Mouse (Mus musculus): ENCODE results near the gene Kbtbd6. TPM values are rescaled to one million over a fixed set of nuclear protein-coding genes. Genes with fewer than 3 reads are reported as not detected.

Gene Kbtbd6
- polyA plus RNA-seq, 1 experiment from 2014 or later = 3.7 TPM

GRCm38 (mm10) chr14:79482747-79483355 is 31.2 kb downstream of the Kbtbd6 start:
- Histone ChIP-seq H3K27ac (peak overlapping the region; percentile 99), H3K4me3 (peak overlapping the region; percentile 89), H3K36me3 (peaks cover 10% of the 10 kb centered on the region; the same call in 1 of the 2 replicates), H3K4me1 (peaks cover 47% of the 10 kb centered on the region), H3K4me2 (replicated peaks) (peak overlapping the region; percentile 73), H3K27me3 (no peaks in the 10 kb centered on the region), H3K9me3 (no peaks in the 10 kb centered on the region), H3K9ac (peak overlapping the region; percentile 98)
- WGBS = 13% methylated on average over 15 of the region's 15 CpGs
- ATAC-seq (ENCODE audit: low FRiP score, low read depth) = no peak

GRCm38 (mm10) chr14:79483611-79484120 is 32.0 kb downstream of the Kbtbd6 start:
- H3K27ac ChIP-seq = peak overlapping the region; percentile 99; the same call in 1 of the 2 replicates
- H3K9me3 ChIP-seq = no peaks in the 10 kb centered on the region
- H3K4me2 ChIP-seq (replicated peaks) = peak overlapping the region; percentile 73
- H3K9ac ChIP-seq = peak overlapping the region; percentile 19; the same call in 1 of the 2 replicates
- no peak for ATAC-seq (ENCODE audit: low FRiP score, low read depth)
- H3K4me3 ChIP-seq = peak overlapping the region; percentile 89
- peaks cover 4% of the 10 kb centered on the region; the same call in 1 of the 2 replicates for H3K36me3 ChIP-seq
- WGBS = 60% methylated on average over 8 of the region's 8 CpGs
- no peaks in the 10 kb centered on the region for H3K27me3 ChIP-seq
- peaks cover 51% of the 10 kb centered on the region for H3K4me1 ChIP-seq

- Histone ChIP-seq H3K4me1 (peaks cover 41% of the 10 kb centered on the region), H3K27me3 (no peaks in the 10 kb centered on the region), H3K4me2 (replicated peaks) (peak overlapping the region; percentile 71), H3K27ac (peak overlapping the region; percentile 44; the same call in 1 of the 2 replicates), H3K9me3 (no peaks in the 10 kb centered on the region), H3K36me3 (peaks cover 3% of the 10 kb centered on the region; the same call in 1 of the 2 replicates), H3K4me3 (peak overlapping the region; percentile 44), H3K9ac (peak overlapping the region; percentile 43; the same call in 1 of the 2 replicates)
- 10% methylated on average over 8 of the region's 8 CpGs for WGBS
- no peak for ATAC-seq (ENCODE audit: low FRiP score, low read depth)
Measured at GRCm38 (mm10) chr14:79486617-79486992, 35.0 kb downstream of the Kbtbd6 start.

- Histone ChIP-seq H3K27me3 (no peaks in the 10 kb centered on the region), H3K4me1 (peaks cover 41% of the 10 kb centered on the region), H3K4me3 (peak overlapping the region; percentile 44), H3K9ac (peak overlapping the region; percentile 43), H3K27ac (peak overlapping the region; percentile 44; the same call in 1 of the 2 replicates), H3K4me2 (replicated peaks) (peak overlapping the region; percentile 71), H3K36me3 (peaks cover 9% of the 10 kb centered on the region; the same call in 1 of the 2 replicates), H3K9me3 (no peaks in the 10 kb centered on the region)
- ATAC-seq (ENCODE audit: low FRiP score, low read depth) = no peak; the same call in 1 of the 2 replicates
- 3% methylated on average over 19 of the region's 19 CpGs for WGBS
Measured at GRCm38 (mm10) chr14:79486993-79487731, 35.5 kb downstream of the Kbtbd6 start.

- no peak for ATAC-seq (ENCODE audit: low FRiP score, low read depth)
- no peak overlapping the region for H3K9ac ChIP-seq
- H3K27me3 ChIP-seq = no peaks in the 10 kb centered on the region
- H3K36me3 ChIP-seq = peaks cover 9% of the 10 kb centered on the region; the same call in 1 of the 2 replicates
- WGBS = 43% methylated on average over 9 of the region's 9 CpGs
- H3K4me3 ChIP-seq = no peak overlapping the region
- no peak overlapping the region for H3K4me2 ChIP-seq (replicated peaks)
- peaks cover 31% of the 10 kb centered on the region for H3K4me1 ChIP-seq
- no peak overlapping the region for H3K27ac ChIP-seq
- H3K9me3 ChIP-seq = no peaks in the 10 kb centered on the region
Measured at GRCm38 (mm10) chr14:79488531-79488930, 36.9 kb downstream of the Kbtbd6 start.

- no peak for ATAC-seq (ENCODE audit: low FRiP score, low read depth)
- Histone ChIP-seq H3K4me1 (peaks cover 26% of the 10 kb centered on the region), H3K4me3 (no peak overlapping the region), H3K4me2 (replicated peaks) (no peak overlapping the region), H3K27ac (no peak overlapping the region), H3K27me3 (no peaks in the 10 kb centered on the region), H3K9ac (no peak overlapping the region), H3K9me3 (no peaks in the 10 kb centered on the region), H3K36me3 (peaks cover 9% of the 10 kb centered on the region; the same call in 1 of the 2 replicates)
- WGBS = 75% methylated on average over 12 of the region's 12 CpGs
Measured at GRCm38 (mm10) chr14:79489150-79489549, 37.5 kb downstream of the Kbtbd6 start.

GRCm38 (mm10) chr14:79490246-79490645 is 38.6 kb downstream of the Kbtbd6 start:
- Histone ChIP-seq H3K4me2 (replicated peaks) (no peak overlapping the region), H3K36me3 (peaks cover 9% of the 10 kb centered on the region; the same call in 1 of the 2 replicates), H3K9ac (no peak overlapping the region), H3K4me3 (no peak overlapping the region), H3K27me3 (no peaks in the 10 kb centered on the region), H3K4me1 (peaks cover 26% of the 10 kb centered on the region), H3K9me3 (no peaks in the 10 kb centered on the region), H3K27ac (no peak overlapping the region)
- 65% methylated on average over 3 of the region's 3 CpGs for WGBS
- no peak for ATAC-seq (ENCODE audit: low FRiP score, low read depth)

GRCm38 (mm10) chr14:79494349-79494748 is 42.7 kb downstream of the Kbtbd6 start:
- Histone ChIP-seq H3K4me3 (no peak overlapping the region), H3K36me3 (peaks cover 9% of the 10 kb centered on the region; the same call in 1 of the 2 replicates), H3K27me3 (no peaks in the 10 kb centered on the region), H3K4me2 (replicated peaks) (no peak overlapping the region), H3K27ac (no peak overlapping the region), H3K9me3 (no peaks in the 10 kb centered on the region), H3K4me1 (no peaks in the 10 kb centered on the region), H3K9ac (no peak overlapping the region)
- ATAC-seq (ENCODE audit: low FRiP score, low read depth) = no peak
- WGBS = 57% methylated on average over 6 of the region's 6 CpGs

GRCm38 (mm10) chr14:79499326-79499725 is 47.7 kb downstream of the Kbtbd6 start:
- Histone ChIP-seq H3K27me3 (no peaks in the 10 kb centered on the region), H3K36me3 (peaks cover 5% of the 10 kb centered on the region; the same call in 1 of the 2 replicates), H3K9me3 (no peaks in the 10 kb centered on the region), H3K4me3 (no peak overlapping the region), H3K4me1 (peaks cover 9% of the 10 kb centered on the region), H3K9ac (no peak overlapping the region), H3K27ac (no peak overlapping the region), H3K4me2 (replicated peaks) (no peak overlapping the region)
- ATAC-seq (ENCODE audit: low FRiP score, low read depth) = no peak
- 82% methylated on average over 9 of the region's 9 CpGs for WGBS

GRCm38 (mm10) chr14:79500756-79501155 is 49.1 kb downstream of the Kbtbd6 start:
- no peak overlapping the region for H3K9ac ChIP-seq
- 86% methylated on average over 4 of the region's 4 CpGs for WGBS
- peaks cover 9% of the 10 kb centered on the region for H3K4me1 ChIP-seq
- no peak overlapping the region for H3K4me2 ChIP-seq (replicated peaks)
- no peak overlapping the region for H3K4me3 ChIP-seq
- no peaks in the 10 kb centered on the region for H3K27me3 ChIP-seq
- H3K9me3 ChIP-seq = no peaks in the 10 kb centered on the region
- no peak for ATAC-seq (ENCODE audit: low FRiP score, low read depth)
- no peak overlapping the region for H3K27ac ChIP-seq
- peaks cover 5% of the 10 kb centered on the region; the same call in 1 of the 2 replicates for H3K36me3 ChIP-seq

- ATAC-seq (ENCODE audit: low FRiP score, low read depth) = no peak
- Histone ChIP-seq H3K4me3 (no peak overlapping the region), H3K4me1 (peaks cover 20% of the 10 kb centered on the region), H3K27me3 (no peaks in the 10 kb centered on the region), H3K9ac (no peak overlapping the region), H3K36me3 (peaks cover 5% of the 10 kb centered on the region; the same call in 1 of the 2 replicates), H3K9me3 (no peaks in the 10 kb centered on the region), H3K4me2 (replicated peaks) (no peak overlapping the region), H3K27ac (peak overlapping the region; percentile 48; the same call in 1 of the 2 replicates)
- WGBS = 50% methylated on average over 5 of the region's 5 CpGs
Measured at GRCm38 (mm10) chr14:79503371-79504075, 51.9 kb downstream of the Kbtbd6 start.
